Mouse (Mus musculus) neural tube, embryonic 11.5 days (tissue): Measurements from ENCODE around the gene B4gat1. TPM values are rescaled to one million over a fixed set of nuclear protein-coding genes. Genes with fewer than 3 reads are reported as not detected.
A peak's percentile ranks its signal among the peaks of the same experiment; 100 is the strongest.

Source experiments
- ATAC-seq: fragments of 200-750 bp; cut with Nextera tagmentation; 2 replicates; pipeline ENCODE4 v1.8.0; 2017; ENCODE audit warnings: moderate number of reproducible peaks, mild to moderate bottlenecking, moderate TSS enrichment, moderate library complexity; ENCODE audit not compliant: insufficient read depth, low FRiP score, low TSS enrichment
- DNase-seq: peaks from one replicate; pipeline ENCODE4 v3.0.0-alpha.2; 2015; ENCODE audit warnings: low spot score
- H3K27ac ChIP-seq: fragments of 300-500 bp; sonication (generic); 2 replicates; pipeline ENCODE4 v1.5.1; 2014; ENCODE audit warnings: low read depth, mild to moderate bottlenecking, low read length
- H3K27me3 ChIP-seq: fragments of 300-500 bp; sonication (generic); 2 replicates; pipeline ENCODE4 v1.6.1; 2014; ENCODE audit warnings: mild to moderate bottlenecking, low read length, mixed read lengths; ENCODE audit not compliant: control insufficient read depth, insufficient read depth
- H3K36me3 ChIP-seq: fragments of 300-500 bp; sonication (generic); 2 replicates; pipeline ENCODE4 v1.6.1; 2014; ENCODE audit warnings: mild to moderate bottlenecking, low read length, moderate library complexity, mixed read lengths; ENCODE audit not compliant: control insufficient read depth, insufficient read depth
- H3K4me1 ChIP-seq: fragments of 300-500 bp; sonication (generic); 2 replicates; pipeline ENCODE4 v1.6.1; 2014; ENCODE audit warnings: low read length, mixed read lengths; ENCODE audit not compliant: control insufficient read depth, insufficient read depth
- H3K4me2 ChIP-seq: fragments of 300-500 bp; sonication (generic); 2 replicates; pipeline ENCODE4 v1.6.1; 2014; ENCODE audit warnings: low read depth, mild to moderate bottlenecking, moderate library complexity
- H3K4me3 ChIP-seq: fragments of 300-500 bp; sonication (generic); 2 replicates; pipeline ENCODE4 v1.5.1; 2014; ENCODE audit warnings: low read depth, low read length
- H3K9ac ChIP-seq: fragments of 300-500 bp; sonication (generic); 2 replicates; pipeline ENCODE4 v1.6.1; 2014; ENCODE audit warnings: mild to moderate bottlenecking, low read length
- H3K9me3 ChIP-seq: fragments of 300-500 bp; sonication (generic); 2 replicates; pipeline ENCODE4 v1.6.1; 2016; ENCODE audit warnings: low read length; ENCODE audit not compliant: control insufficient read depth
- WGBS: fragments of 180-500 bp; shearing (Covaris S2); extraction: QIAGEN DNeasy Blood & Tissue Kit; methylation state at CpG from one replicate; pipeline ENCODE4 v1.1.7; 2014; 5-methylcytosine and 5-hydroxymethylcytosine counted together
- polyA plus RNA-seq: library from polyadenylated mRNA; unstranded; fragments of >200 nt; fragmentation: Nextera tagmentation; extraction: Ambion mirVana; gene quantifications from 2 replicates; pipeline ENCODE4 v1.2.1, GENCODE M21; 2014

B4gat1 gene
- polyA plus RNA-seq, 1 experiment from 2014 or later = 39.8 TPM

DNA sequence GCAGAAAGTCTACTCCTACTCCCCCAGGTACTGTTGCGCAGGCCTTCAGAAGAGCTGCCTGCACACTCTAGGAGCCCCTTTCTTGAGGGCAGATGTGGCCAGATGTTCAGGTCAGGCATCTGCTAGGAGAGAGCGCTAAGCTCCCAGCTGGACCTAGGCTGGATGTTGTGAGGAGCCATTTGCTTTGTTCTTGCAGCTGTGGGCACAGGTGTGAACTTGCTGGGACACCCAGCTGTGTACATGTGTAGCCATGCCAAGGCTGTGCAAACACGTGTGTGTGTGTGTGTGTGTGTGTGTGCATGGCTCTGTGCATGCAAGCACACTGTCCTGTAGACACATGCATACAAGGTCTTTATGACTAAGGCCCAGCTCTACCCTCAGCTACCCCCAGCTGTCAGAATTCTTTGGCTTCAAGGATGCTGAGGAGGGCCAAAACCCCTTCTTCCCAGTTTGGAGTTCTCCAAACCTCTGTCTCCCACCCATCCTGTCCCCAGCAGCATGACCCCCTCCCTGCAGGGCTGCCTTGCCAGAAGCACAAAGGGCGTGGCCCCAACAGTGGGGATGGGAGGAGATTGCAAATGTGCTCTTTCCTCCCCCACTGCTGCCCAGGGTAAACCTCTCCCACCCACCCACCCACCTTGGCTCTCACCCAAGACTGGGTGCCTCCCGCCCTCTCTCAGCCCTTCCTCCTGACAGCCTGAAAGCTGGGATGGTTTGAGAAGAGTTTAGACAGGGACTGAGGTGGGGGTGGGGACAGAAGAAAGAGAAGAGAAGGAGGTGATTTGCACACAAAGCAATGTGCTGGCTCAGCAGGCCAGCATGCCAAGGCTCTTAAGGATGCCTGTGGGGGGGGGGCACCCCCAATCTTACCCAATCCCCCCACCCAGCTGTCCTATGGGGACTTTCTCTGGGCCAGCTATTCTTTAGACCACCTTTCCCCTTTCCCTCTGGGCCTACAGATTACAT is 22.0 kb downstream of the B4gat1 start:
- Histone ChIP-seq H3K4me1 (0 out of 2 replicates have a peak, but pooled peaks cover 12% of the 10 kb centered on the region), H3K4me3 (no peak overlapping the region), H3K27ac (no peak overlapping the region), H3K9me3 (no peaks in the 10 kb centered on the region), H3K36me3 (no peaks in the 10 kb centered on the region), H3K4me2 (no peak overlapping the region), H3K9ac (no peak overlapping the region), H3K27me3 (0 out of 2 replicates have a peak, but pooled peaks cover 2% of the 10 kb centered on the region)
- WGBS = 39% methylated on average over 5 of the region's 5 CpGs
- DNase-seq (no peak), ATAC-seq (no peak)

DNA sequence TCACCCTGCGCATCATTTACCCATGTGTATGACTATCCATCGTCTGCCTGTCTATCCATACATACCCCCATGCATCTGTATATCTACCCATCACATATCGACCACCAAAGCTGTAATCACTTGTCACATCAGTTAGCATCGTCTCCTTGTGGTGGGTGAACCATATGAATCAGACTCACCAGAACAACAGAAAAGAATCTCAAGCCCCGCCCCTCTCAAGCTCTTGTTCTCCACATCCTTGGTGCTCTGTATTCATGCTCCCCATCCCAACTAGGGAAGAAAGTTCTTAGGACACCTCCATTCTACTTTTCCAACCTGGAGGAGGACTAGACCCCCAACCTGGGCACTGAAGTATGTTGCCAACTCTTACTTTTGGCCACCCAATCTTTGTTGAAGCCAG is 23.4 kb downstream of the B4gat1 start:
- Histone ChIP-seq H3K4me1 (peaks cover 13% of the 10 kb centered on the region; the same call in 1 of the 2 replicates), H3K27me3 (peaks cover 5% of the 10 kb centered on the region; the same call in 1 of the 2 replicates), H3K9me3 (no peaks in the 10 kb centered on the region), H3K27ac (no peak overlapping the region), H3K4me3 (no peak overlapping the region), H3K9ac (no peak overlapping the region), H3K4me2 (no peak overlapping the region), H3K36me3 (no peaks in the 10 kb centered on the region)
- no peak for ATAC-seq
- DNase-seq = no peak
- WGBS = 83% methylated on average over 5 of the region's 5 CpGs

DNA sequence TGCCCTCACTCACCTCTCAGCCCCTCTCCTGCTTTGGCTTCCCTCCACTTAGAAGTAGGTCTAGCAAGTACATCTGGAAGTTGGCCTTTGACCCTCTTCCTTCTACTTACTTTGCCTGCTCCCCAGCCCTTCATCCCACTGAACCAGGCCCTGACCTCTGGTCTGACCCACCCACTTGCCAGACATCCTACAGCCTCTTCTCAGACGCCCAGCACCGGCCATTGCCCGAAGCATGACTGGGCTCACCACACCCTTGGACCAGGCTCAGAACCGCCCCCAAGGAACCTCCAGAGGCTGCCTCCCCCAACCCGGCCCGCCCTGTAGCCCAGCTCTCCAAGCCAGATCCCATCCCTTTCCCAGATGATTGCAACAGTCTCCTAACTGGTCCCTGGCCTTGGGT is 23.8 kb downstream of the B4gat1 start:
- no peak for ATAC-seq
- no peak for DNase-seq
- Histone ChIP-seq H3K4me2 (no peak overlapping the region), H3K36me3 (no peaks in the 10 kb centered on the region), H3K9me3 (no peaks in the 10 kb centered on the region), H3K4me3 (no peak overlapping the region), H3K27me3 (peaks cover 7% of the 10 kb centered on the region; the same call in 1 of the 2 replicates), H3K27ac (no peak overlapping the region), H3K4me1 (peaks cover 17% of the 10 kb centered on the region; the same call in 1 of the 2 replicates), H3K9ac (no peak overlapping the region)
- 76% methylated on average over 6 of the region's 6 CpGs for WGBS

DNA sequence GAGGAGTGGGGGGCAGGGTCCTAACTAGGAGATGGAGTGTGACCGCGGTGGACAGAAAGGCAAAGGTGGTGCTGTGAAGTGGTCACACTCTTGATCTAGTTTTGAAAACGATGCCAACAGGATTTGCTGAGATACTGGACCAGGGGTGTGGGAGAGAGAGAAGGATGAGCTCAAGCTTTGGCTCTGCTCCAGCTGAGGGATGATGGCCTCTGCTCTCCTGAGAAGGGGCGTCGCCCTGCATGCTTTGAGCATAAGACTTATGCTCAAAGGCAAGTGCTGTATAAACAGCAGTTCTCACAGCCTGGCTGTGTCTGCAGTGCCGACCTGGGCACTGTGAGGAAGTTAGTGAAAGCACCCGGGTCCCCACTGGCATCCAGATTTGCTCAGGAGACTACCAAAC is 26.5 kb downstream of the B4gat1 start:
- Histone ChIP-seq H3K27ac (no peak overlapping the region), H3K27me3 (peaks cover 31% of the 10 kb centered on the region)

DNA sequence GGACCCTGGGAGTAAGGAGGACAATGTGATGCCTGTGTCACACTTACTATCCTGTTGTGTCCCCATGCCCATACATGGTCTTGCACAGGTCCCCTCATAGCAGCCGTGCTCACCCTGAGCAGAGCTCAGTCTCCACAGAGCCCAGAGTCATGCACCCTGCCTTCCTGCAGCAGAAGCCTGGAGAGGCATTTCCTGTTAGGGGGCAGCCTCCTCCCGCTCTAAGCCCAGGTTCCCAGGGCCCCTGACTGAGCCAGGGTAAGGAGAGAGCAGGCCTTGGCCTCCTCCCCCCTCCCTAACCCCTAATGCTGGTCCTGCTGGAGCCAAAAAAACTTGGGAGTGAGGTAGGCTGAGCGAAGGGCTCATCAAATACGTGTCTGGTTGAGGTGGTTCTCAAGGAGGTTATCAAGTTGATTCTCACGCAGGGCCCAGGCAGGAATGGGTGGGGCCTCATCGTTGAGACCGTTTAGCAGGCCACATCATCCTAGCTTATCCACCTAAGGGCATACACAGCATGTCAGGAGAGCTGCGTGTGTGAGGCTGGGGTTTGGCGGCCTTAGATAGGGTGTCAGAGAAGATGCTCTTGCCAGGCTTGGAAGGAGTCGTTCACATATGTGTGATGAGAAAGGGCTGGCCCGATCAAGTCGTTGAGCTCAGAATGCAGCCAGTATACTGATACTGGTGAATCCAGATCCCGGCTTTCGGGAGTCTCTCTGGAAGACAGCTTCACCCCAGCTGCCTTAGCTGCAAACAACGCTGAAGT is 28.6 kb downstream of the B4gat1 start:
- 10% methylated on average over 15 of the region's 15 CpGs for WGBS
- peak overlapping the region; percentile 74 for H3K4me2 ChIP-seq
- no peaks in the 10 kb centered on the region for H3K36me3 ChIP-seq
- H3K27me3 ChIP-seq = peaks cover 35% of the 10 kb centered on the region
- peak overlapping the region; percentile 44; the same call in 1 of the 2 replicates for H3K27ac ChIP-seq
- DNase-seq (no peak), ATAC-seq (no peak)
- H3K4me3 ChIP-seq = peak overlapping the region; percentile 42
- peak overlapping the region; percentile 60 for H3K9ac ChIP-seq
- H3K4me1 ChIP-seq = peaks cover 33% of the 10 kb centered on the region
- no peaks in the 10 kb centered on the region for H3K9me3 ChIP-seq

More for the DNA sequence above, 26.5 kb downstream of the B4gat1 start:
- Histone ChIP-seq H3K4me1 (peaks cover 20% of the 10 kb centered on the region), H3K9ac (no peak overlapping the region), H3K9me3 (no peaks in the 10 kb centered on the region), H3K4me3 (no peak overlapping the region), H3K4me2 (no peak overlapping the region), H3K36me3 (no peaks in the 10 kb centered on the region)
- ATAC-seq (no peak), DNase-seq (no peak)
- WGBS = 67% methylated on average over 7 of the region's 7 CpGs

DNA sequence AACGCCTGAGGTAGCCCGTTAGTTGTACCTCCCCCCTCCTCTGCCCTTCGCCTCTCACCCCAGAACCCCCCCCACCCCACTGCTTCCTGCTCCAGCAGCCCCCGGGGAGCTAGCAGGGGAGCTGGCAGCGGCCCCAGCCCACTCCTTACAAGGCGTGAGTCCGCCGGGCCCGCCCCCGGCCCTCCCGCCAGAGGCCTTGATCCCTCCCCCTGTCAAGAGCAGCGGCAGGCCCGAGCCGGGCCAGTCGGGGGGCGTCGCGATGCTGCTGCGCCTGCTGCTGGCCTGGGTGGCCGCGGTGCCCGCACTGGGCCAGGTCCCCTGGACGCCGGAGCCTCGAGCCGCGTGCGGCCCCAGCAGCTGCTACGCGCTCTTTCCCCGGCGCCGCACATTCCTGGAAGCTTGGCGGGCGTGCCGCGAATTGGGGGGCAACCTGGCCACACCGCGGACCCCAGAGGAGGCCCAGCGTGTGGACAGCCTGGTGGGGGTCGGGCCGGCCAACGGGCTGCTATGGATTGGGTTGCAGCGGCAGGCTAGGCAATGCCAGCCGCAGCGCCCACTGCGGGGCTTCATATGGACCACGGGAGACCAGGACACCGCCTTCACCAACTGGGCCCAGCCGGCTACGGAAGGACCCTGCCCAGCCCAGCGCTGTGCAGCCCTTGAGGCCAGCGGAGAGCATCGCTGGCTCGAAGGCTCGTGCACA is 29.4 kb downstream of the B4gat1 start, which contains the start of gene Cd248:
Gene Cd248, plus strand, starts transcription at position 212 of the 703 bp plus-strand sequence.
- DNase-seq = peak; percentile 74
- Histone ChIP-seq H3K9me3 (no peaks in the 10 kb centered on the region), H3K9ac (peak within 1 kb of the TSS; percentile 60), H3K4me2 (peak within 1 kb of the TSS; percentile 74), H3K4me3 (peak within 1 kb of the TSS; percentile 42), H3K27ac (peak within 1 kb of the TSS; percentile 44; the same call in 1 of the 2 replicates), H3K36me3 (no peaks in the 10 kb centered on the region), H3K4me1 (peaks cover 33% of the 10 kb centered on the region), H3K27me3 (peaks cover 35% of the 10 kb centered on the region)
- WGBS = 2% methylated on average over 55 of the region's 56 CpGs
- ATAC-seq = no peak

DNA sequence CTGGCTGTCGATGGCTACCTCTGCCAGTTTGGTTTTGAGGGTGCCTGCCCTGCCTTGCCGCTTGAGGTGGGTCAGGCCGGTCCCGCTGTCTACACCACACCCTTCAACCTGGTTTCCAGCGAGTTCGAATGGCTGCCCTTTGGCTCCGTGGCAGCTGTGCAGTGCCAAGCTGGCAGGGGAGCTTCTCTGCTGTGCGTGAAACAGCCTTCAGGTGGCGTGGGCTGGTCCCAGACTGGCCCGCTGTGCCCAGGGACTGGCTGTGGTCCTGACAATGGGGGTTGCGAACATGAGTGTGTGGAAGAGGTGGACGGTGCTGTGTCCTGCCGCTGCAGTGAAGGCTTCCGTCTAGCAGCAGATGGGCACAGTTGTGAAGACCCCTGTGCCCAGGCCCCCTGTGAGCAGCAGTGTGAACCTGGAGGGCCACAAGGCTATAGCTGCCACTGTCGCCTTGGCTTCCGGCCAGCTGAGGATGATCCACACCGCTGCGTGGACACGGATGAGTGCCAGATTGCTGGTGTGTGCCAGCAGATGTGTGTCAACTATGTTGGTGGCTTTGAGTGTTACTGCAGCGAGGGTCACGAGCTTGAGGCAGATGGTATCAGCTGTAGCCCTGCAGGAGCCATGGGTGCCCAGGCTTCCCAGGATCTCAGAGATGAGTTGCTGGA is 30.1 kb downstream of the B4gat1 start:
- WGBS = 39% methylated on average over 21 of the region's 21 CpGs
- no peak for DNase-seq

DNA sequence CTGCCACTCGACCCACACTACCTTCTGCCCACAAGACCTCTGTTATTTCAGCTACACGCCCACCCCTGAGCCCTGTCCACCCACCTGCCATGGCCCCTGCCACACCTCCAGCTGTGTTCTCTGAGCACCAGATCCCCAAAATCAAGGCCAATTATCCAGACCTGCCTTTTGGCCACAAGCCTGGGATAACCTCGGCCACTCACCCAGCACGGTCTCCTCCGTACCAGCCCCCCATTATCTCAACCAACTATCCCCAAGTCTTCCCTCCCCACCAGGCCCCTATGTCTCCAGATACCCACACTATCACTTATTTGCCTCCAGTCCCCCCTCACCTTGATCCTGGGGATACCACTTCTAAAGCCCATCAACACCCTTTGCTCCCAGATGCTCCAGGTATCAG is 30.9 kb downstream of the B4gat1 start:
- H3K9ac ChIP-seq = no peak overlapping the region
- no peaks in the 10 kb centered on the region for H3K36me3 ChIP-seq
- 71% methylated on average over 5 of the region's 5 CpGs for WGBS
- peaks cover 33% of the 10 kb centered on the region for H3K4me1 ChIP-seq
- no peaks in the 10 kb centered on the region for H3K9me3 ChIP-seq
- H3K4me2 ChIP-seq = peak overlapping the region; percentile 74
- no peak overlapping the region for H3K4me3 ChIP-seq
- DNase-seq (no peak), ATAC-seq (no peak)
- no peak overlapping the region for H3K27ac ChIP-seq
- peaks cover 35% of the 10 kb centered on the region for H3K27me3 ChIP-seq

More for the DNA sequence above, 30.1 kb downstream of the B4gat1 start:
- peak overlapping the region; percentile 42 for H3K4me3 ChIP-seq
- H3K4me2 ChIP-seq = peak overlapping the region; percentile 74
- H3K9me3 ChIP-seq = no peaks in the 10 kb centered on the region
- H3K9ac ChIP-seq = peak overlapping the region; percentile 60
- H3K36me3 ChIP-seq = no peaks in the 10 kb centered on the region
- H3K27ac ChIP-seq = no peak overlapping the region
- peaks cover 33% of the 10 kb centered on the region for H3K4me1 ChIP-seq
- no peak for ATAC-seq
- H3K27me3 ChIP-seq = peaks cover 35% of the 10 kb centered on the region
